Mouse (Mus musculus): ENCODE results near the gene Morf4l1.
A peak's percentile ranks its signal among the peaks of the same experiment; 100 is the strongest.

Gene Morf4l1

GRCm38 (mm10) chr9:90135963-90136677, 21.5 kb upstream of the Morf4l1 start:
- no peak for TF ChIP-seq CTCF (conservative IDR thresholded peaks at IDR 0.05; ENCODE audit: low read length)
- TF ChIP-seq POU5F1 (IDR thresholded peaks at IDR 0.05; ENCODE audit: borderline replicate concordance, low read length), result no peak
- no peak for TF ChIP-seq NANOG (IDR thresholded peaks at IDR 0.05; ENCODE audit: borderline replicate concordance, low read length)
- Histone ChIP-seq H3K4me1 (replicated peaks; ENCODE audit: low read depth, low read length) (peaks cover 14% of the 10 kb centered on the region), H3K4me3 (replicated peaks; ENCODE audit: low read length) (no peak overlapping the region), H3K27me3 (ENCODE audit: insufficient read depth, low read length) (no peaks in the 10 kb centered on the region; the same call in 1 of the 2 replicates), H3K36me3 (ENCODE audit: insufficient read depth, low read length) (no peaks in the 10 kb centered on the region), H3K9me3 (ENCODE audit: low read length) (no peaks in the 10 kb centered on the region)

- H3K4me3 ChIP-seq (replicated peaks; ENCODE audit: low read length), result no peak overlapping the region
- H3K27me3 ChIP-seq (ENCODE audit: insufficient read depth, low read length), result no peaks in the 10 kb centered on the region
- peak; percentile 48 for TF ChIP-seq CTCF (conservative IDR thresholded peaks at IDR 0.05; ENCODE audit: low read length)
- no peak for TF ChIP-seq NANOG (IDR thresholded peaks at IDR 0.05; ENCODE audit: borderline replicate concordance, low read length)
- no peaks in the 10 kb centered on the region for H3K36me3 ChIP-seq (ENCODE audit: insufficient read depth, low read length)
- H3K9me3 ChIP-seq (ENCODE audit: low read length), result no peaks in the 10 kb centered on the region
- H3K4me1 ChIP-seq (replicated peaks; ENCODE audit: low read depth, low read length), result peaks cover 14% of the 10 kb centered on the region
Measured at GRCm38 (mm10) chr9:90135466-90135865, 20.9 kb upstream of the Morf4l1 start.

GRCm38 (mm10) chr9:90133562-90134355, 19.2 kb upstream of the Morf4l1 start:
- peak overlapping the region; percentile 14; the same call in 1 of the 2 replicates for H3K4me3 ChIP-seq (replicated peaks; ENCODE audit: low read length)
- no peaks in the 10 kb centered on the region for H3K36me3 ChIP-seq (ENCODE audit: insufficient read depth, low read length)
- TF ChIP-seq POU5F1 (IDR thresholded peaks at IDR 0.05; ENCODE audit: borderline replicate concordance, low read length) (no peak), NANOG (IDR thresholded peaks at IDR 0.05; ENCODE audit: borderline replicate concordance, low read length) (peak; percentile 71; the same call in 1 of the 2 replicates)
- H3K4me1 ChIP-seq (replicated peaks; ENCODE audit: low read depth, low read length), result peaks cover 14% of the 10 kb centered on the region
- 0 out of 2 replicates have a peak, but pooled peaks cover 2% of the 10 kb centered on the region for H3K27me3 ChIP-seq (ENCODE audit: insufficient read depth, low read length)
- no peaks in the 10 kb centered on the region for H3K9me3 ChIP-seq (ENCODE audit: low read length)

- Histone ChIP-seq H3K27me3 (ENCODE audit: insufficient read depth, low read length) (0 out of 2 replicates have a peak, but pooled peaks cover 2% of the 10 kb centered on the region), H3K36me3 (ENCODE audit: insufficient read depth, low read length) (no peaks in the 10 kb centered on the region), H3K9me3 (ENCODE audit: low read length) (no peaks in the 10 kb centered on the region), H3K4me3 (replicated peaks; ENCODE audit: low read length) (no peak overlapping the region), H3K4me1 (replicated peaks; ENCODE audit: low read depth, low read length) (peaks cover 32% of the 10 kb centered on the region)
- TF ChIP-seq CTCF (conservative IDR thresholded peaks at IDR 0.05; ENCODE audit: low read length), result no peak
Measured at GRCm38 (mm10) chr9:90128636-90129201, 14.1 kb upstream of the Morf4l1 start.

- Histone ChIP-seq H3K36me3 (ENCODE audit: insufficient read depth, low read length) (no peaks in the 10 kb centered on the region), H3K27me3 (ENCODE audit: insufficient read depth, low read length) (0 out of 2 replicates have a peak, but pooled peaks cover 2% of the 10 kb centered on the region), H3K4me3 (replicated peaks; ENCODE audit: low read length) (peak overlapping the region; percentile 68), H3K4me1 (replicated peaks; ENCODE audit: low read depth, low read length) (peaks cover 38% of the 10 kb centered on the region), H3K9me3 (ENCODE audit: low read length) (no peaks in the 10 kb centered on the region)
- TF ChIP-seq CTCF (conservative IDR thresholded peaks at IDR 0.05; ENCODE audit: low read length) (no peak), POU5F1 (IDR thresholded peaks at IDR 0.05; ENCODE audit: borderline replicate concordance, low read length) (no peak), NANOG (IDR thresholded peaks at IDR 0.05; ENCODE audit: borderline replicate concordance, low read length) (no peak)
Measured at GRCm38 (mm10) chr9:90127146-90127545, 12.6 kb upstream of the Morf4l1 start.

GRCm38 (mm10) chr9:90126260-90127010, 11.9 kb upstream of the Morf4l1 start:
- no peaks in the 10 kb centered on the region for H3K36me3 ChIP-seq (ENCODE audit: insufficient read depth, low read length)
- peak overlapping the region; percentile 68 for H3K4me3 ChIP-seq (replicated peaks; ENCODE audit: low read length)
- H3K27me3 ChIP-seq (ENCODE audit: insufficient read depth, low read length), result 0 out of 2 replicates have a peak, but pooled peaks cover 2% of the 10 kb centered on the region
- no peak for TF ChIP-seq POU5F1 (IDR thresholded peaks at IDR 0.05; ENCODE audit: borderline replicate concordance, low read length)
- TF ChIP-seq CTCF (conservative IDR thresholded peaks at IDR 0.05; ENCODE audit: low read length), result peak; percentile 59
- no peak for TF ChIP-seq NANOG (IDR thresholded peaks at IDR 0.05; ENCODE audit: borderline replicate concordance, low read length)
- H3K4me1 ChIP-seq (replicated peaks; ENCODE audit: low read depth, low read length), result peaks cover 40% of the 10 kb centered on the region
- no peaks in the 10 kb centered on the region for H3K9me3 ChIP-seq (ENCODE audit: low read length)

GRCm38 (mm10) chr9:90125416-90126099, 11.0 kb upstream of the Morf4l1 start:
- TF ChIP-seq CTCF (conservative IDR thresholded peaks at IDR 0.05; ENCODE audit: low read length) (no peak), POU5F1 (IDR thresholded peaks at IDR 0.05; ENCODE audit: borderline replicate concordance, low read length) (no peak), NANOG (IDR thresholded peaks at IDR 0.05; ENCODE audit: borderline replicate concordance, low read length) (no peak)
- Histone ChIP-seq H3K4me1 (replicated peaks; ENCODE audit: low read depth, low read length) (peaks cover 40% of the 10 kb centered on the region), H3K36me3 (ENCODE audit: insufficient read depth, low read length) (no peaks in the 10 kb centered on the region), H3K4me3 (replicated peaks; ENCODE audit: low read length) (peak overlapping the region; percentile 68), H3K9me3 (ENCODE audit: low read length) (no peaks in the 10 kb centered on the region), H3K27me3 (ENCODE audit: insufficient read depth, low read length) (0 out of 2 replicates have a peak, but pooled peaks cover 2% of the 10 kb centered on the region)
